Mouse (Mus musculus): ENCODE results near the gene Rsrc1.

The Rsrc1 gene

DNA sequence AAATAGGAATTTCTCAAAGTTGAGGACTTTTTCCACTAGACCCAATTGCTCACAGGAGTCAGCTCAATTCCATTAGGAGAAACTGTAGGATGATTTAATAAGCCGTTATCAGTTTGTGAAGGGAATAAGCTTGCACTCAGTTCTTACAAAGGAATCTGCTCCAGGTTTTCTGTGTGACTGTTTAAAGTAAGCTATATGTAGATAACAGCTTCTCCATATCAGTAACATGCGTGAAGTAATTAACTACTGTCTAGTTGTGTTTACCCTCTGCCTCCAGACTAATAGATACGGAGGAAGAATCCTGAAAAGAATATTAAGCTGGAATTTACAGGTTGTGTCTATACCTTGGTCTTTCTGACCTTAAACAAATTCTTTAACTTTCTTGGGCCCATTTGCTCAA is 299.1 kb downstream of the Rsrc1 start:
- no peak for DNase-seq (ENCODE audit: inconsistent ontology term)

DNA sequence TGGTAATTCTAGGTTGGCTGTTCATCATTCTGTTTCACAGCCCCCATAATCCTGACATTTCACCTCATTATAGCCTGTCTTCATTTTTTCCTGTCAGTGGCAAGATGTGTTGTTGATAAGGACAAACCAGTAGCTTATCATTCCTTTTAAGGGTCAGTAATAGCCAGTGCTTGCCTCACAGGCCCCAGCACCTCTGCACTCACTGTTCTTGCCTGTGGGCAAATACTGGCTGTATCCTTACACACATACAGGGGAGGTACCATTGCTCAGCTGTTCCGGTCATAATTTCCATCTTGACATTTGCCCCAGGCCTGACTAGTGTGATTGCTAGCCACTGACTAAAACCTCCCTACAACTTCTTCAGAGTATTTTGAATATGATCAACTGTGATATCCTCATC is 302.8 kb downstream of the Rsrc1 start:
- DNase-seq (ENCODE audit: inconsistent ontology term), result no peak

DNA sequence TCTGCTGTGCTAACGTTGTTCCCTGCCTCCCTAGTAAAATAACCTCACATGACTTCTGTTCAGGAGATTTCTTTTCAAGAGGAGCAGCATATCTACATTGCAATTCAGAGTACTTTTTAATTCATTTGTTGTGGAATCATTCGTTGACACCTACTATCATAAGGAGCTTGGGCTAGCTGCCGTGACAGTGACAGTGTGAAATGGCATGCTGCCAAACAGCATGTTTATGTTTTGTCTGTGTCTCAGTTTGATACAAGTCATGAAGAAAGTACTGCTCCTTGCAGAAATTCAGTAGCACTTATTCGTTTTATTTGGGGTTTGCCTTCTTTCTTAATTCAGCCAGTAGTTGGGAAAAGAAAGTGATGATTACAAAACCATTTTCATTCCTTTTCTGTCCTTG is 303.7 kb downstream of the Rsrc1 start:
- DNase-seq (ENCODE audit: inconsistent ontology term), result no peak

DNA sequence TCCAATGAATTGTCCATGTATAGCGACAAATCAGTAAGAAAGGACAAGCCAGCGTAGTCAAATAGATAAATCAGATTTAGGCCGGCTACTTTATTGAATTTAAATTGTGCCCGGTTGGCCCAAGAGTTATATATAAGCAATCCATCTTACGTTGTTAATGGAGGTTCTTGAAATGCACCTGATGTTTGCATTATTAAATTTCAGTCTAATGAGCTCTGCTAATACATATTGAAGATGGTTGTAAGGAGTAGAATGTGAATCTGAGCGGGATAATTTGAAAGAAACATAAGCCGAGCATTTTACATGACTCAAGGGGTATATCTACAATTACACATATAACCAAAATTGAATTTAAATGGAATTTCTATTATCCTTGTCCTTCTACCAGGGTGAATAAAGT is 307.5 kb downstream of the Rsrc1 start:
- no peak for DNase-seq (ENCODE audit: inconsistent ontology term)

DNA sequence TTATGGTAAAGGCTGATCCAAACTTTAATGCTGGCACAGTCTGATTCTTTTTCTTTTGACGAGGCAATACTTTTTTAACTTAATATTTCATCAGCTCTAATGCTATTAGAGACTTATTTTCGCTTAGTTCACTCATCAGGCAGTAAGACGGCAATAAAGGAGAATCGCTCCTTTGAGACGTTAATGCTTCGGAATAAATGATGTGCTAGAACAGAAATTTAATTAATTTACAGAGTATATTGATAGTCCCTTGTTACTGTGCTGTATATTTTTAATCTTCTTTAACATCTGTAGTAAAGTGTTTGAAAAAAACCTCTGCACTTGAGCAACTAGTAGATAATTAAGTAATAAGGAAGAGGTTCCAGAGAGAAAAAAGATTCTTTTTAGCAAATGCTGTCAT is 308.3 kb downstream of the Rsrc1 start:
- no peak for DNase-seq (ENCODE audit: inconsistent ontology term)

DNA sequence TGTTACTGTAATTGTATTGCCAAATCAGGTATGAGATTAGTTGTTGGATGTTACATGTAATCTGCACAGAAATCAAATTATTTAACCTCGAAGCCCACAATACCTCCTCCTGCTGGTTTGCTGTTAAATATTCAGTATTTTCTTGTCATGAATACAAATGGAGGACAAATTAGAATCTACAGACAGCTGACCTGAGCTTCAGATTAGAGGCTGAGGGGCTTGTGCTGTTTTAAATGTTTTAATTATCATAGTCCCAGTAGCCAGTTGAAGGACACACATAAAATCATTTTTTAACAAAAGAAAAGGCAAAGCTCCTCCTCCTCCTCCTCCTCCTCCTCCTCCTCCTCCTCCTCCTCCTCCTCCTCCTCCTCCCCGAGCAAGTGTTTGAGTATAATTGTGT is 327.5 kb downstream of the Rsrc1 start:
- DNase-seq (ENCODE audit: inconsistent ontology term), result no peak

DNA sequence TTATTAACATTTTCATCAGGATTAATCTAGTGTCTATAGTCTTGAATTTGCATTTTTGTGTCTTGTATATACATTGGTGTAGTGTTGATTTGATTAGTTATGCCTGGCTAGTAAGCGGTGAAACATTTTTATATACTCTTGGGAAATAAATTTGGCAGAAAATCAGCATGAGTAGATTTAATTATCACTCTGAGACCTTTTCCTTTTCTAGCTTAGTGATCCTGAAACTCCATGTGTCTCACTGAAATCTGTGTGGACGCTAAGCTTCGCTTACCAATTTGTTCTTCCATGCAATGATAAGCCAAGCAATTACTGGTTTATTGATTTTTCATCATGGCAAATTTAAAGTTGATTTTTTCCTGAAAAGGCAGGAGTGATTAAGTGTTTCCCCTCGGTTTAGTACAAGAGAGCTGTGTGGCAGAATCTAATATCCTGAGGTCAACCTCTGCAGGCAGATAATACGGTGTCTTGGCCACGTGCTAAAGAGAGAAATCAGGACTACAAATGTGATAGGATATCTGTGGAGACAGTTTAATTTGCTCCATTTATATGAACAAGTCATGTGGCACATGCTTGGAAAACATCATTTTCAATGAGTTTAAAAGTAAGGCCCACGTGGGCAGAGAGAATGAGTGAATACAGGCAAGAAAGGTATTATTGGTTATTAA is 328.6 kb downstream of the Rsrc1 start:
- no peak for DNase-seq (ENCODE audit: inconsistent ontology term)

DNA sequence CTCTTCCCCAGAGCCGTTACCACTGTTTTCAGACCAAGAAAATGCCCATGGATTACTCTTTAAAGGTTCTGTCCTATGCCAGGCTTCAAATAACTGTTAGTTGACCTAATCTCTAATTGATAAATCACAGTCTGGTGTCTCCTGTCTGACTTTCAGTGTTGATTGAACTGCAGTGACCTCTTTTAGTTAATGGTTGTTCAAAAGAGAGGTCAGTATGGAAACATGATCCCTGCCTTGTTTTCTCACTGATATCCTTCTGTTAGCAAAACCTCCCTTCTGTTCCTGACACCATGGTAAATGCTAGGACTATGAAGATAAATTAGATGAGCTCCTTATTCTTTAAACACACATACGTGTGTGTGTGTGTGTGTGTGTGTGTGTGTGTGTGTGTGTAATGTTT is 330.2 kb downstream of the Rsrc1 start:
- DNase-seq (ENCODE audit: inconsistent ontology term), result no peak

DNA sequence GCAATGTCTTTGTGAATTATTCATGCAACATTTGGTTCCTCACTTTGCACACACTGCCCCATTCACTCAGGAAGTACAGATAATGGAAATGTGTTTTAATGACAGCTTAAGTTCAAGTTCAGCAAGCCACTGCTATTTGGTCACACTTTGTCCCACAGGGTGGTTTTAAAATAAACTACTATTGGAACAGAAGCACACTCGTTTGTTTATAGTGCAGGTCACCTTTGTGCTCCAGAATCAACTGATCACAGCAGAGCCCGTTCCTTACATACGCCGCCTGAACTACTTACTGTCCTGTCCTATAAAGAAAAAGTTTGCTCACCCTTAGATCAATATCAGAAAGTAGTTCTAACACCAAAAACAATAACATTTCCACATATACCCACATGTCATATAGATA is 341.2 kb downstream of the Rsrc1 start:
- no peak for DNase-seq (ENCODE audit: inconsistent ontology term)

DNA sequence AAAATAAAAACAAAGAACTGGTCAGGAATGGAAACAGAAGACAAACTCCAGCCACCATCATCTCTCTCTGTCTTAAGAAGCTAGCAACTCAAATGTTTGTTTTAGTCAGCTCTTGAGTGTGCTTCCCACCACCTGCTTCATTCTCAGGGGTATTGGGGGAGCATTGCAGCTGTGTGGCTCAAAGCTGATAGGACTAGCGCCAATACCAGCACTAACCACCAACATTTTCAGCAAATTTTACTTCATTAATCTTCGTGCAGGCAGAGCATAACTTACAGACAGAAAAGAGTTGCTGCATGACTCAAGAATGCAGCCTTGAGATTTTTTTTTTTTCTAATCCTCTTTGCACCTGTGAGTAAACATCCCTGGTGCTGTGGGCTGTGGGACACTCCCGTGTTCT is 358.4 kb downstream of the Rsrc1 start:
- no peak for DNase-seq (ENCODE audit: inconsistent ontology term)

DNA sequence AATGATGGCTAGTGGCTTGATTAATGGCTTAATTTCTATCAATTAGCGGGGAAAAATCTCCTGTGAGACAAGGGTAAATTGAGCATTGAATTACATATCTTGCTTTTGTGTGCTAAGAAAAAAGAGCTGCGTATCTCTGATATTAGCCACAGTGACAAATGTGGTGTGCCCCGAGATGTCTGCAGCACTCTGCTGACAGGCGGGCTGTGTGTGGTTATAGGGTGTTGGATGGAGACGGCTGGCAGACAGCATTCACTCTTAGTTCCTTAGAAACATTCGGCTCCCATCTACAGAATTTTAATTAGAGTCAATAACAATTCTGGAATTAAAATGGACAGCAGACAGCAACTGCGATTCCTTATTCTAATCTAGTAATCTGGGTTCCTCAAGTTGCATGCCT is 359.7 kb downstream of the Rsrc1 start:
- no peak for DNase-seq (ENCODE audit: inconsistent ontology term)

DNA sequence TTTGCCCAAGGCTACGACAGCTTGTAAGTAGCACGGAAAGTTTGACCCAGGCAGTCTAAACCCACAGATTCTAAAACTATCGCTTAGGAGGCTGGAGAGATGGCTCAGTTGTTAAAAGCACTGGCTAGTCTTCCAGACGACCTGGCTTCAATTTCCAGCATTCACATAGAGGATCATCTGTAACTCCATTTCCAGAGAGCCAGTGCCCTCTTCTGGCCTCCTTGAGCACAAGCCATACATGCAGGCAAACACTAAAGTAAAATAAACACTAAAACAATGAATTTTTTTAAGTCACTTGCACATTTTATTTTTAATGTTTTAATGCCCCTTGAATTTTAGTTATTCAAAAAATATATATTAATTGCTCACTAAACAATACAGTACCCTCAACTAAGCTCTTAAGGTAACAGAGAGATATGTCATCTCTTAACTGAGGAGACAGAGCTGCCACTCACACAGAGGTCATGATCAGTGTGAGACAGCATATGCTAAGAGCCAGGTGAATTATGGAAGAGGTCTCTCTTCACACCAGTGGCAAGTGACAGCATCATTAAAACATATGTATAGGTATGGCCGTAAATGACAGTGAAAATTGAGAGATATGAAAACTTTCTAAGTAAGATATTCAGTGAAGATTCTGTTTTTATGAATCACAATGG is 361.9 kb downstream of the Rsrc1 start:
- no peak for DNase-seq (ENCODE audit: inconsistent ontology term)

DNA sequence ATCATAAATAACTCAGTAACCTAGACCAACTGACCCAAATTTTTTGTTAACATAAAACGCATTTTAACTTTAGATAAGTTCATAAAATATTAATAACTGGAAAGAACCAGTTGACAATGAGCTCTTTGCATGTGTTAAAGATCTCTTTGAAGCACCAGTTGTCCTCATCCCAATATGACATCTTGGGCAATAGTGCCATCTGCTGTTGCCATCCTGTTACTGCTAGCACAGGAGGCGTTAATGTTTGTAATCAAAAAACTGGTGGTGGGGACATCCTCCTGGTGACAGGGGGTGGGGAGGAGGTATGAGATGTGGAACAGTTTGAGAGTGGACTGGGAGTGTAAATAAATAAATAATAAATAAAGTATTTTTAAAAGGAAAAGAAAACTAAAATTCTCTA is 363.4 kb downstream of the Rsrc1 start:
- DNase-seq (ENCODE audit: inconsistent ontology term), result peak; percentile 27

DNA sequence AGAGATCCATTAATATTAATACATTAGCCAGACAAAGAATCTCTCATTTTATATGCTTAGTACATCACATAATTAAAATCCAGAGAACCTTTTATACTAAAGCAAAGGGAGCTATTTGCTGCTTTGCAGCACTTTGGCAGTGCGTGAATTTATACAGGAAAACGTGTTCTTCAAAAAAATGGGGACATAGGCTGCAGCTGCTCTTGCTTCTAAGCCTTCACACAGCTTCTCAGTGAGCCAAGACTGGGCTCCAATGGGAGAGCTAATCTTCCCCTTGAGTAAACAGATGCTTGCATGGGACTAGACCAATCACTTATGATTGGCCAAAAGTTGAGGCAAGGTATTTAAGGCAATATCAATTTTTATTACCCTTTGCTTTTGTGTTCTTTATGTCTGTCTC is 365.5 kb downstream of the Rsrc1 start:
- no peak for DNase-seq (ENCODE audit: inconsistent ontology term)

DNA sequence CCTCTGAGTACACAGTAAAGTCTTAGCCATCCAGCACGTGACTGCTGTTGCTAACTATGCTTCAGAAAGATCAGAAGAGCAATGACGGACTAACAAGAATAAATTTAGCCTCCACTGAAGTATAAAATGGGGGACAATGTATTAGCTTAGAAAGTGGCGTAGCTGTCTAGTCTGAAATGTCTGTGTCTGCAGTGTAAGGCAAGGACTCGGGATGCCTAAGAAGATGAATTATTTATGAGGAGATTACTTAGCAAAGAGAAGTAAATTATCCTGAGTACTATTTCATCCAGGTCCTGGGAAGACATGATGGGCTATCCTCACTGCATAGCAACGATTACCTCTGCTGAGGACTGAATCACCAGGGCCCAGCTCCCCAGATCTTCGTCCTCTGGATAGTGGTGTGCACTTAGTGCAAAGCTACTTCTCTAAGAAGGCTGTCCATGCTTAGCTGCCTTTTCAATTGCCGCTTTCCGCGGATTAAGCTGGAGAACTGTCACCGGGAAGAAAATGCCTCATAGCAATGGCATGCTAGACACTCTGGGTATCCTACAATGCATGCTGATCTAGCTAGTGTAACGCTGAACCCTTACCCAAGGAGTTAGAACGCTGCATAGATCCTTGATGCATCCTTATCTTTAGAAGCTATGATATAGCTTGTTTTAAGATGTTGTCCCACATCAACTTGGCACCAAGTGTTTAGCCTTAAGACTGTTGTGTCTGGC is 370.4 kb downstream of the Rsrc1 start:
- no peak for DNase-seq (ENCODE audit: inconsistent ontology term)

DNA sequence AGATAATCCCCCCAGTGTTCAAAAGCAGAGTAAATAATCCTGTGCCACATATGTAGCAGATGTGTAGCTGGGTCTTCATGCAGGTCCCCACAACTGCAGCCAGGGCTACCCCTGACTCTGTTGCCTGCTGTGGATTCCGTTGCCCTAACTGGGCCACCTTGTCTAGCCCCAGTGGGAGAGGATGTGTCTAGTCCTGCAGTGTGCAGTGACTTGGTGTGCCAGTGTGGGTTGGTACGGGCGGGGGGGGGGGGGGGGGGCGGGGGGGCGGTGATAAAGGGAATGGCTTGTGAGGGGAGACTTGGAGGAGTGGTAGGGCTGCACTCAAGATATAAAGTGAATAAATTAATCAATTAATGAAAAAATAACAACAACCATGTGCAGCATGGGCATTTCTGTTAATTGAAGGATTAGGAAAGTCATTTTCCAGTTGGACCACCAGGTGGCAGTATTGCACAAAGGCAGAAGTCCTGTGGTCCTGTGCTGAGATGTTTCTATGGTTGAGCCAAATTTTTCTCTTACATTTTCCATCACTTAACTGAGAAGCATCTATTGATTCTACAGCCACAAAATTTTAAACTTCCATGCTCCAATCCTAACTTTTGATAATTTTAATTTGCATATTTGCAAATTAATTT is 371.1 kb downstream of the Rsrc1 start:
- DNase-seq (ENCODE audit: inconsistent ontology term), result peak; percentile 21

DNA sequence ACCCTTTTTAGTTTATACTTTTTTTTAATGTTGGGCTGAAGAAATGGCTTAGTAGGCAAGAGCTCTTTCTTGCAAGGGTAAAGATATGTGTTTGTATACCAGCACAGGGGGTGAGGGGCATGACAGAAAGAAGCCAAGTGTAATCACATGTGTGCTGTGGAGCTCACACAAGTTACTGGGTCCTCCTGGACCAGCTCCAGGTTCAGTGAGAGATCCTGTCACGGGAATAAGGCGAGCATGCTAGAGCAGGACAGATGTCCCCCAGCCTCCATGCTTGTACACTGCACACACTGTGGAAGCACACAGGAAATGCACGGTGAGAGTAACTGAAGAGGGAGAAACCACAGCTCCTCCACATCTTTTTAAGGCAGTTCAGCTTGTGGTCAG is 371.6 kb downstream of the Rsrc1 start:
- DNase-seq (ENCODE audit: inconsistent ontology term), result no peak

DNA sequence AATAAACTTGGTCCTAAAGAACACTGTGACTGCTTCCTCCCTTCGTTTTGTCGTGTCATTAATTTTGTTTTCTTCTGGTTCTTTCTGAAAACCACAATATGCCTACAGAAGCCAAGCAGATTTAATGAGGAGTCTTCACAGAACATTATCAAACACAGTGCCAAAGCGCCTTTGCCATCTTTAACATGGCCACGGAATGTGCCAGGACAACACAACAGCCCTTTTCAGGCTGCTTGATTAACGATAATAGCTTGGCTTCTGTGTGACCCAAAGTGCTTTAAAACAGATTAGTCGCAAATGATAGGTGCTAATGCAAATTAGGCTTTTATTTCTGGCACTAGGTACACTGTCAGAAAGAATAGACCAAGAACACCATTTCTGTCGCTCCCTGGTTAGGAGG is 377.2 kb downstream of the Rsrc1 start:
- peak; percentile 63 for DNase-seq (ENCODE audit: inconsistent ontology term)

DNA sequence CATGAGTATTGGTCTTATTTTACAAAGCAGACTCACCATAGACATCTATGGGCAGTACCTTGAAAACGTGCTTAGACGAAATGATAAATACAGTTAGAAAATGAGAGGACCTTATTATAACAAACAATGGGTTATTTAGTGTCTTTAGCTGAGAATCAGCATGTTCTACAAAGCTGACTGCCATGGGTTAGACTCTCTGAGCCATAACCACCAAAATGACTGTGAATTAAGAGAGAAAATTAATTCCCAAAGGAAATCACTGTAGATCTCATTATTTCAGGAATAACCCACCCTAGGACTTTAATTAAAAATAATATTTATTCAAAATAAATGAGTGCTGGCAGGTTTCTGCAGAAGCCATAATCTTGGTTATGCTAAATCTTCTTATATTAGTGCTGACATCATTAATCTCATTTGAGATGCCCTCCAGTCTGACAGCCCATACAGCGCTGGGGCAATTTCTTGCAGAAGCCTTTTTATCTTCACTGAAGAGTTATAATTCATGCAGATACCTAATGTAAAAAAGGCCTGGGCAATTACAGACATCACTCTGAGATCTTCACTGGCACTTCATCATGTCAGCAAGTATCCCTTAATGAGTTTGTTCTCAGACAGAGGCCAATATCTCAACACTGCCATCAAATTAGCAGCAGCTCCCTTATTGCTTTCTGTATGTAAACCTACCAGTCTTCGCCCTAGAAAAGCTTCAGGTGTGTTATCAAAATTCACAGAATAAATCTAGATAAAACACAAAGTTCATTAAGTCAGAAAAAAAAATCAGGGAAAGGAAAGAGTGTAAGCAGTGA is 385.1 kb downstream of the Rsrc1 start:
- DNase-seq (ENCODE audit: inconsistent ontology term), result no peak

DNA sequence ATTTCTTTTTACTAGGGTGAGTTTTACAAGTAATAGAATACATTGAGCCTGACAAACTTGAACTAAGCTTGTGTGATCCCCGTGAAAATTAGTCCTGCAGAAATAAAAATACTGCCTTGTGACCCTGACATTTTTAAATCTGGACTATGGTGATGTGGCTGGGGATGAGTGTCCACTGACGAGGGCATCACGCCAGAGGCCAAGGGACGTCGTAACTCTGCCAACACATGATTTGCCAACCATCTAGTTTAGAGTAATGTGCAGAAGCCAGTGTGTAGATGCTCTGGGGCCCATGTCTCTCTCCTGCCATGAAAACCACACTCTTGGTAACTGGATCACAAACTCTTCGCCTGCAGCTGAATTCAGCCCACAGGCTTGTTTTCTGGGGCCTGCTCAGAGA is 386.3 kb downstream of the Rsrc1 start:
- DNase-seq (ENCODE audit: inconsistent ontology term), result no peak

DNA sequence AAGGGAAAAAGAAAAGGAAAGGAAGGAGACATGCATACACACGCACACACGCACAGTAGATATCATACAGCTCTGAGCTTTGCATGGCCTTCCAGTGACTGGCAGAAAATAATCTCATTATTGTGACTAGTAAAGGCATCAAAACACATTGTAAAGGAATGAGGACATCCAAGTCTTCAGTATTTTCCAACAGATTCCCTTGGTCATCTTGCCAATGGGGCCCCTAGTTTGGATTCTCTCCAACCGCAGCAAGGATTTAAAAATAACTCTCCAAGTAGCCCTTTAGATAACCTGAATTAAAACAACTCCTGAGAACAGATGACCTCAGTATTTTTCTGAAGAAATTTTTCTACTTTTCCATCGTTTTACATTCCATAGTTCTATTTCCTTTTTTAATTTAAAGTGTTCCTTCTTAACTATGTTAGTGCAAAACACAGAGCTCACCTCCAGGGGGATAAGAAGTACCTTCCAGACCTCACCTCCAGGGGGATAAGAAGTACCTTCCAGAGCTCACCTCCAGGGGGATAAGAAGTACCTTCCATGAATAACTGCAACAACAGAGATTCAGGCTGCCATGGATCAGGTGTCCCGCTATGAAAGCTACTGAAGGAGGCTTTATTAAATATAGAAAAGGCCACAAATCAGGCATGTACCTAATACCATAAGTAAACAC is 388.4 kb downstream of the Rsrc1 start:
- DNase-seq (ENCODE audit: inconsistent ontology term), result no peak

Data from Muller cell, postnatal 12 days (primary cell).